Mouse (Mus musculus): ENCODE measurements around the gene Med12l.

DNA sequence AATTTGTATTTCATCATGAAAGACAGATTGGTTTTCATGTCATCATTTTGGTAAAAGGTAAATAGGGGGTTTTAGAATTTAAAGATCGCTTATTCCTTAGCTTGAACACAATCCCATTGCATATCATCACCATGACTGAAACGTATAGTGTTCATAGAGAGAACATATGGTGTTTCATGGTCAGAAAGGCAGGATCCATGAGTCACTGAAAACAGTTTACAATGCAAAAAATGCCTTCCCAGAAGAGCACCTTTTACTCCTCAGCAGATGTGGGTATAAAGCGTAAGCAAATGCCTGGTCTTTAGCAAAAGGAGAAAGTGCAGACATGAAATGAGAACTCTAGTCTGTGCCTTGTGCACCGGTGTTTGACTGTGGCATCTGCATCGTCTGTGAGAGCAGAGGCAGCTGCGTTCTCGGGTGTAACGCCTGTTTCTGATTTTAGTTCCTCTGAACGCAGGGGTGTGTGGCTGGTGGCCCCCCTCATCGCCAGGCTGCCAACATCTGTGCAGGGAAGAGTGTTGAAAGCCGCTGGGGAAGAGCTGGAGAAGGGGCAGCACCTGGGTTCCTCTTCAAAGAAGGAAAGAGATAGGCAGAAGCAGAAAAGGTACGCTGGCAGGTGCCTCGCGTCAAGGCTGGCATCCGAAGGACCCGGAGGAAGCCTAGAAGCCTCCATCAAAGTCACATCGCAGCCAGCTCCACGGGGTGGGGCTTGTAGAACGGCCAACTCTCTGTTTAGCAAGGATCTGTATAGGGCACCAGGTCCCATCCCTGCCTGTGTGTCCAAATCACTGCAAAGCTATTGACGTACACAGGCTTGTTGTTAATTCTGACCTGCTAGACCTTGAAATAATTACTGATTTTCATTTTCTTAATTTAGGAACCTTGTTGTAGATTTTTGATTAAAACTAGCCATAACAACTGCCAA, 252.4 kb downstream of the Med12l start:
- TF ChIP-seq POLR2A (IDR thresholded peaks at IDR 0.05; ENCODE audit: extremely low read depth, insufficient read depth, low read length) = no peak
- TF ChIP-seq CTCF (IDR thresholded peaks at IDR 0.05; ENCODE audit: low read depth, low read length) = no peak

Measured in liver, adult 2 months (tissue).